Mouse (Mus musculus) G1E-ER4 (cell line): ENCODE measurements around the gene Lamb1. TPM values are rescaled to one million over a fixed set of nuclear protein-coding genes. Genes with fewer than 3 reads are reported as not detected.

Experiments
- GATA1 ChIP-seq: IDR thresholded peaks from one replicate; pipeline ENCODE4 v1.8.0; 2012; ENCODE audit warnings: low read length, inconsistent platforms
- polyA plus RNA-seq: library from polyadenylated mRNA; stranded (reverse); fragments of >175 nt; gene quantifications from 2 replicates; pipeline ENCODE4 v1.2.3, GENCODE M21; 2012

Lamb1 gene
- polyA plus RNA-seq = not detected in 2 replicates

DNA sequence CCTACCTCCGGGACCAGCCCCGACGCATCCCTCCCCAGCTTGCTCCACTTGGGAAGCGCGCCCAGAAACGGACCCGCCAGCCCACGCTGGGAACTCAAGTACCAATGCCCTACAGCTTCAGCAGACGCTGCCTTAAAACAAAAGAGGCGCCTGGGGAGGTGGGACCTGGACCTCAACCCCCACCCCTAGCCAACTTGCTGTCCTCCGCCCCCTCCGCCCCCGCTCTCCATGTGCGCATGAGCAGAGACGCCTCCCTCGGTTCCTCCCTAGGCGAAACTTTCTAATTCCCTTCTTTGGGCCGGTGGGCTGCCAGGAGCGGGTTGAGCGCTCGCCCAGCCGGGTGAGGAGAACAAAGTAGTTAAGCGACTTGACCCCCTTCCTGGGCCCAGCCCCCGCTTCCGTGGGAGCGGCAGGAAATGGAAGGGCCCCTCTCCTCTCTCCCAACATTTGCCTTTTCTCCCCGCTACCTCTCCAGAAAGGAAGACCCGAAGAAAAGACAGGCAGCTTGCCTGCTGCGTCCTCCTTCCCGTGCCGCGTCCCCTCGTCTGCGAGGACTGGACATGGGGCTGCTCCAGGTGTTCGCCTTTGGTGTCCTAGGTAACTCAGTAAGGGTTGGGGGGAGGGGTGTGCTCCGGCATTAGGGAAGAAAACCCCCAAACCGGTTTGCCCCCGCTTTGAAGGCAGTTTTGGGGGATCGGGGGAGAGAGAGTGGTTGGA is at the start of gene Lamb1:
Lamb1 (plus strand) TSS at position 230 of the 717 bp plus-strand sequence.
- TF ChIP-seq GATA1 = no peak

DNA sequence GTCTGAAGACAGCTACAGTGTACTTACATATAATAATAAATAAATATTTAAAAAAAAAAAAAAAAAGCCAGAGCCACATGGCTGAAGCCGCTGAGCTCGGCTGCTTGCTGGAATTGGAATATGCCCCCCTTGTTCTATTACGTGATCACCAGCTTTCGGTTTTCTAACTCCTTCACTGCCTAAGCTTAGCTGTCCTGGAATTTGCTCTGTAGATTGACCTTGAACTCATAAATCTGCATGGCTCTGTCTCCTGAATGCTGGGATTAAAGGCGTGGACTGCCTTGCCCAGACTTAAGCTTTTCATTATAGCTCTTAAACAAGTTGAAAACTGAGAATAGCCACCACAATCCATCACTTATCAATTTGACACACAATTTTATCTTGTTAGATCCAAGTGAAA is 47.8 kb upstream of the Lamb1 start:
- no peak for TF ChIP-seq GATA1

- TF ChIP-seq GATA1 = no peak
Observed at GRCm38 (mm10) chr12:31218774-31219173, 46.3 kb upstream of the Lamb1 start.

DNA sequence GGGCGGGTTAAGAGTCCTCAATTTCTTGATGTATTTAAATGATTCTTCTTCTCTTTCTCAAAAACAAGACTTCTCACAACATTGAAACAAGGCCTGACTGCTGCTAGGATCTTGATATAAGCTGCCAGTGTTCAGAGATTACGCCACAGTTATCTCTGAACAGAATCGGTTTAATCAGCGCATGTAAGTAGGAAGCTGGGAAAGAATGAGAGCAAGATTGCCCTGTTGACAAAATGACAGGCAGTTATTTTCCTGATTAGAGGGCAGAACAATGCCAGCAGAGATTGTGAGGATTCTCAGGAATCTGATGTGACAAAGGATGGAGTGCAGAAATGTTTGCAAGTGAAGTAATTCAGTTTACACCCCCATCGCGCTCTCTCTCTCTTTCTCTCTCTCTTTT is 43.5 kb upstream of the Lamb1 start:
- no peak for TF ChIP-seq GATA1

DNA sequence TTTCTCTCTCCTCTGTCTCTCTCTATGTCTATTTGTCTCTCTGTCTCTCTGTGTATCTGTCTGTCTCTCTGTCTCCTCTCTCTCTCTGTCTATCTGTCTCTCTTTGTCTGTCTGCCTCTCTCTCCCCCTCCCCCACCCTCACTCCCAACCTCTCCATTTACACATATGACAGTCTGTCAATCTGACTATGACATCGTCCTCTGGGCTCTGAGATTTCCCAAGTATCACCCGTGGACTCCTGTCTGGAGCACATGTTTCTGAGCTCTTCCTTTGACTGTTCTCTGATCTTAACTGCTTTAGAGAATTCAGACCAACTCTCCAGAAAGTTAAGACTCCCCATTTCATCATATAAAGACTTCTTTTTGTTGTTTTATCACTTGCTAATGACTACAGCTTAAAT is 42.8 kb upstream of the Lamb1 start:
- TF ChIP-seq GATA1 = no peak

GRCm38 (mm10) chr12:31222741-31223140 is 42.3 kb upstream of the Lamb1 start:
- no peak for TF ChIP-seq GATA1

- TF ChIP-seq GATA1 = no peak
Observed at GRCm38 (mm10) chr12:31225451-31225850, 39.6 kb upstream of the Lamb1 start.

GRCm38 (mm10) chr12:31227167-31227566 is 37.9 kb upstream of the Lamb1 start:
- TF ChIP-seq GATA1 = no peak

- no peak for TF ChIP-seq GATA1
Observed at GRCm38 (mm10) chr12:31228878-31229277, 36.2 kb upstream of the Lamb1 start.

DNA sequence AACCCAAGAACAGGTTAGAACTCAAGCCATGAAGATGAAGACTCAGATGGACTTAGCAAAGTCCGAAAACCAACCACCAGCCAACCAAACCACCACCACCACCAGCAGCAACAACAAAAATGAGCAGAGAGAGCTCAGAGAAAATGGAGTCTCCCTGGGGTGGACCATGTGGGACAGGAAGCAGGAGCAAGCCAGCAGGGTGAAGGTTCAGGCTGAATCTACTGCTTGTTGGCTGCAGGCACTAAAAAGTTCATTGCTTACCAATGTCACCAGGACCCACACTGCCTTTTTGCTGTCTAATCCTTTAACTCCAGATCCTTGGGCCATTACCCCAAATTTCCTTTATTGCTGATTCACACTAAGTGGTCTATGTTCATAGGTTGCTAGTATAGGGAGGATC is 32.4 kb upstream of the Lamb1 start:
- no peak for TF ChIP-seq GATA1

GRCm38 (mm10) chr12:31235018-31235417 is 30.0 kb upstream of the Lamb1 start:
- TF ChIP-seq GATA1 = no peak

DNA sequence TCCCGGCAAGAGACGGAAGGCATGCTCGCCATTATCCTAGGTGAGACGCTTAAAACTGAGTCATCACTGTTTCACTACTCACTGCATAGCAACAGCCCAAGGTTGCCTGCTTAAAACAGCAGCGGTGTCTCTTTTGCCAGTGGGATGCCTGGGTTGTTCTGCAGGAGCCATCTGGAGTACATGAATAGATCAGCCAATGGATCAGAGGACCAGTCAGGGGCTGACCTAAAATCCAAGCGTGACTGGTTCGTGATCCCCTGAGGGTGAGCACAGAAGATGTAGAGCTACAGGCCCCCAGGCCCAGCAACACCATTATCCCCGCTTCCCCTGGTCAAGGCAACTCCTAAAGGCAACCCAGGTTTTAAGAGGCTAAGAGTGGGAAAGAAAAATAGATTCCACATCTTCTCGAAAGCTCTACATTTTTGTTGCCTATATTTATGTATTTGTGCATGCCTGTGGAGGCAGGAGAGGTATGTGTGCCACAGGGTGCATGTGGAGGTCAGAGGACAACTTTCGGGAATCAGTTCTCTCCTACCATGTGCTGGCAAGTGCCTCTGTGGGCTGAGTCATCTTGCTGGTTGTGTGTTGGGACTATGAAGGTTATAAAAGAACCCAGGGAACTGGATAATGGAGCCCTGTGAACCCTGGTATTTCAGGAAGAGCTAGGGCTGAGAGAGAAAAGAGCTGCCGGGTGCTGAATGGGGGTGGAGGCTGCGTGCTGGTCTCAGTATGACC is 28.0 kb upstream of the Lamb1 start:
- TF ChIP-seq GATA1 = no peak

- TF ChIP-seq GATA1 = no peak
Observed at GRCm38 (mm10) chr12:31239031-31239583, 25.9 kb upstream of the Lamb1 start.

DNA sequence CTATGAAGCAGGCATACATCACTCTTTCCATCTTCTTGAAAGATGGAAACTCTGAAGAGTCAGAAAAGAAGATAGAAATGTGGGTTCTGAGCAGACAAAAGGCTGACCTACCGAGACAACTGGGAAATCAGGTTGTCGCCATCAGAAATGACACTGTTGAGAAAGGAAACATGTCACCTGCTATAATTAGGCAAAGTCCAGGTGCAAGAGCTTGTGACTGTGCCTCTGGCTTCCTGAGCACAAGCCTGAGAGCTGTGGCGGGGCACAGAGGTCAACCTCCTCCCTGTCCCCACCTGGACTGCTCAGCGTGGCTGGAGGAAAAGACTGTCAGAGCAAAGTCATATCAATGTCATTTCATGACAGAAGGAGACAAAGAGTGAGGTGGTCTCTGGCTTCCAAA is 25.2 kb upstream of the Lamb1 start:
- TF ChIP-seq GATA1 = no peak

- no peak for TF ChIP-seq GATA1
Observed at GRCm38 (mm10) chr12:31240470-31240869, 24.6 kb upstream of the Lamb1 start, which contains the start of gene Gm6993. Gene Gm6993, plus strand, starts transcription at chr12:31240770.

- TF ChIP-seq GATA1 = no peak
Observed at GRCm38 (mm10) chr12:31241595-31242342, 23.3 kb upstream of the Lamb1 start.
